Comparison of ENCODE assay signal across 9 mouse cellular contexts in genomic region chr1:171118269-171118684, GRCm38 (mm10). TPM values are rescaled to one million over a fixed set of nuclear protein-coding genes. Genes with fewer than 3 reads are reported as not detected.
DNase-seq lines count a peak whose midpoint lies in the region; ATAC-seq and TF ChIP-seq lines count a peak whose summit lies in the region.
"Had no signal": no experiment of that assay in that cellular context is flagged by ENCODE, and none has a peak within 500 bp of the region (broad histone marks: within the 10 kb centered on the region; RNA-seq: fewer than 3 reads in every experiment).

No protein-coding gene starts in this region.

- no peak overlapping the region for H3K4me3 ChIP-seq in forebrain, embryonic 16.5 days (replicated peaks; ENCODE audit: low read length)
- H3K4me3 ChIP-seq in liver, adult 2 months (ENCODE audit: insufficient read depth, low read depth, low read length): no peak overlapping the region
- H3K4me3 ChIP-seq: embryonic facial prominence, embryonic 15.5 days had no signal

- peak; percentile 50 for ATAC-seq in forebrain, embryonic 16.5 days

- no peaks in the 10 kb centered on the region for H3K27me3 ChIP-seq in forebrain, embryonic 16.5 days (replicated peaks; ENCODE audit: control insufficient read depth, insufficient read depth, low read length)
- H3K27me3 ChIP-seq in liver, adult 2 months (ENCODE audit: control insufficient read depth, insufficient read depth, low read length): no peaks in the 10 kb centered on the region
- H3K27me3 ChIP-seq: embryonic facial prominence, embryonic 15.5 days had no signal

- TF ChIP-seq CTCF in liver, adult 2 months (IDR thresholded peaks at IDR 0.05; ENCODE audit: low read depth, low read length): peak; percentile 22; the same call in 1 of the 2 replicates

- no peak for TF ChIP-seq POLR2A in liver, adult 2 months (IDR thresholded peaks at IDR 0.05; ENCODE audit: extremely low read depth, insufficient read depth, low read length)

- 9% methylated on average over 4 of the region's 4 CpGs for WGBS in forebrain, embryonic 16.5 days
- WGBS in liver, adult 2 months: 7% methylated on average over 4 of the region's 4 CpGs

- no peaks in the 10 kb centered on the region for H3K9me3 ChIP-seq in forebrain, embryonic 16.5 days (ENCODE audit: control insufficient read depth, low read length)
- H3K9me3 ChIP-seq: embryonic facial prominence, embryonic 15.5 days had no signal

- DNase-seq in right cerebral cortex, adult 2 months (ENCODE audit: low spot score in 2 of 2): peak; percentile 64 to 71
- no peak for DNase-seq in right cerebral cortex, postnatal 25 days
- DNase-seq in c-Kit-positive CD71-positive TER-119-positive erythroid progenitor cells, embryonic 14.5 days (ENCODE audit: low spot score): peak; percentile 91
- peak; percentile 88 for DNase-seq in kidney, adult 9 months
- DNase-seq in liver, adult 2 months (ENCODE audit: extremely low read depth, low read depth, low spot score): peak; percentile 81
- peak; percentile 91 for DNase-seq in naive thymus-derived CD4-positive, alpha-beta T cell, adult 2 months (ENCODE audit: low read depth)
- DNase-seq in thymus, postnatal 25 days: peak; percentile 56

- no peaks in the 10 kb centered on the region for H3K79me2 ChIP-seq in liver, adult 2 months (ENCODE audit: control insufficient read depth, insufficient read depth, low read length)

- H3K4me2 ChIP-seq in forebrain, embryonic 16.5 days (ENCODE audit: low read length): no peak overlapping the region
- H3K4me2 ChIP-seq: embryonic facial prominence, embryonic 15.5 days had no signal

- no peak overlapping the region for H3K9ac ChIP-seq in forebrain, embryonic 16.5 days (replicated peaks; ENCODE audit: low read depth, low read length)
- H3K9ac ChIP-seq in liver, adult 2 months (ENCODE audit: low read depth, low read length): no peak overlapping the region
- H3K9ac ChIP-seq: embryonic facial prominence, embryonic 15.5 days had no signal

- H3K27ac ChIP-seq in forebrain, embryonic 16.5 days (ENCODE audit: low read length): no peak overlapping the region
- H3K27ac ChIP-seq in liver, adult 2 months (replicated peaks; ENCODE audit: insufficient read depth, low read depth, low read length): no peak overlapping the region
- H3K27ac ChIP-seq: embryonic facial prominence, embryonic 15.5 days had no signal

- H3K4me1 ChIP-seq in forebrain, embryonic 16.5 days (replicated peaks; ENCODE audit: control insufficient read depth, insufficient read depth, low read length): peaks cover 8% of the 10 kb centered on the region
- H3K4me1 ChIP-seq in liver, adult 2 months (ENCODE audit: control insufficient read depth, insufficient read depth, low read length): peaks cover 5% of the 10 kb centered on the region; the same call in 1 of the 2 replicates

- H3K36me3 ChIP-seq in forebrain, embryonic 16.5 days (ENCODE audit: control insufficient read depth, insufficient read depth): no peaks in the 10 kb centered on the region
- no peaks in the 10 kb centered on the region for H3K36me3 ChIP-seq in liver, adult 2 months (ENCODE audit: control insufficient read depth, insufficient read depth, low read length)
- H3K36me3 ChIP-seq: embryonic facial prominence, embryonic 15.5 days had no signal

RNA-seq across cellular contexts. Expression of gene Cfap126, which starts 4.6 kb away (rescaled TPM):
- 5.3 and 6.4 TPM in 2 replicates for polyA plus RNA-seq in forebrain, embryonic 16.5 days (2015; fragmentation: Nextera tagmentation; extraction: Ambion mirVana)
- 0.13 and 0.37 TPM in 2 replicates for total RNA-seq in liver, adult 2 months (2014; rRNA removed)
- 1.5 and 3.5 TPM in 2 replicates for polyA plus RNA-seq in liver, adult 2 months (2012; rRNA removed)

RNA-seq across cellular contexts. Expression of gene Sdhc, which starts 32.1 kb away (rescaled TPM):
- 206 and 226 TPM in 2 replicates for polyA plus RNA-seq in forebrain, embryonic 16.5 days (2015; fragmentation: Nextera tagmentation; extraction: Ambion mirVana)
- 194 and 217 TPM in 2 replicates for total RNA-seq in liver, adult 2 months (2014; rRNA removed)
- 375 and 403 TPM in 2 replicates for polyA plus RNA-seq in liver, adult 2 months (2012; rRNA removed)

RNA-seq across cellular contexts. Expression of gene Mpz, which starts 32.2 kb away (rescaled TPM):
- not detected in 2 replicates for polyA plus RNA-seq in forebrain, embryonic 16.5 days (2015; fragmentation: Nextera tagmentation; extraction: Ambion mirVana)
- 0.07 and 0.09 TPM in 2 replicates for total RNA-seq in liver, adult 2 months (2014; rRNA removed)
- polyA plus RNA-seq in liver, adult 2 months (2012; rRNA removed): 0.27 and 0.83 TPM in 2 replicates

RNA-seq across cellular contexts. Expression of gene Fcgr3, which starts 53.5 kb away (rescaled TPM):
- polyA plus RNA-seq in forebrain, embryonic 16.5 days (2015; fragmentation: Nextera tagmentation; extraction: Ambion mirVana): 6.7 and 7.6 TPM in 2 replicates
- 11.5 and 14.5 TPM in 2 replicates for total RNA-seq in liver, adult 2 months (2014; rRNA removed)
- 2.6 and 4.5 TPM in 2 replicates for polyA plus RNA-seq in liver, adult 2 months (2012; rRNA removed)
